Mouse (Mus musculus) frontal cortex, postnatal 14 days (tissue): ENCODE data around the gene Kif5a.

Experiments used
- DNase-seq, 2 experiments: peaks; one replicate each; pipeline ENCODE4 v3.0.0; 2022; ENCODE audit warnings: low spot score in 2 of 2

The Kif5a gene

DNA sequence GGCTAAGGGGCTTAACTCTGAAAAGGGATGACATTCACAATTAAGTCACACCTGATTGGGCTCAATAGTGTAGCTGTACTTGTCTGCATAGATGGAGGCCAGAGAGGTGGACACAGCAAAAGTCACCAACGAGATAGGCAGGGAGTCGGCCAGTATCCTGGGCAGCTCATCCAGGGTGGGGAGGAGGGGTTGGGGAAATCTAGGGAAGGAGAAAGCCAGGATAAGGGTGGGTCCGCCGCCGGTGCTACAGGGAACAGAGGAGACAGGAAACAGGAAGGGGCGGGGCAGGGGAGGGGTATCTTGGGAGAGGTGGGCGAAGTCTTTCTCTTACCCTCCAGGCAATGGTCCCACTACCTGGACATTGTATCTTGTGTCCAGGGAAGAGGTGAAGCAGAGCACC, 86.4 kb downstream of the Kif5a start:
- DNase-seq, result no peak

DNA sequence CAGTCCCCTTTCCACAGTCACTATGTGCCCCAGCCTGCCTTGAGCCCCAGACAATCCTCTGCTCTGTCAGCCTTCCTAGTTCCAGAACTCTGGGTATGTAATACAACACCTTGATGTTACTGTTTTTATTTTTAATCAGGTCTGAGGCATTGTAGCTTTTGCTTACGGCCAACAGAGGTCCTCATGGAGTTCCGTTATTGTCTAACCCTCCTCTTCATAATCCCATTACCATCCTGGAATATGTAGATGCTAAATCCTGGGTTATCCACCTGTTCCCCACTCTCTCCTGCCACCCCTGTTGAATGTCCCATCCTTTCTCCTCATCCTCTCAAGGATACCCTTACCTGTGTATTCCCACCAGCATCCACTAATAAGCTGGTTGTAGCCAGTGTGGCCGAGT, 86.9 kb downstream of the Kif5a start:
- DNase-seq, result no peak
